Mouse (Mus musculus) neutrophil, adult 59 days (primary cell): ENCODE measurements around the gene Gm15097. TPM values are rescaled to one million over a fixed set of nuclear protein-coding genes. Genes with fewer than 3 reads are reported as not detected.

ENCODE experiments used
- total RNA-seq, 2 experiments: library from RNA; stranded (reverse); gene quantifications; 1 replicate in 1 of 2; 2 replicates in 1 of 2; pipeline ENCODE4 v1.2.4; 2023

Gene Gm15097
- not detected for total RNA-seq

DNA sequence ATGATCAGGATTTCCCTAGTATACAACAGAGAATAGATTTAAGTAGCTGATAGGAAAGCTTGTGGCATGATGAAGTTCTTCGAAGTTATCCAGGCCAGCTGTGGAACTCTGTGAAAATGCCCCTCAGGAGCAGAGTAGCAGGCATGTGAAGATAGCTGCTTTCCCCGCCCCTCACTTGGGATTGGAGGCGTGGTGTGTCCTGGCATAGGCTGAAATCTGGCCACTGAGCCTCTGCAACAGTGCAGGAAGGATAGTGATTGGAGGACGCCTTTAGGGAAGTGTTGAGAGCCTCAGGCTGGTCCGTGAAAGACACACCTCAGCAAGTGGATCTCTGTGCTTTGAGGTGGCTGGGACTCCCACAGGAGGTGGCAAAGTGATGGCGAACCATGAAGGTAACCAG is at the start of gene Gm15097:
TSS of gene Gm15097 (plus strand) at position 301 of the 400 bp plus-strand sequence.

Other genes with a start within 250 kb of the Gm15097 start
- gene Gm10439, start 189.9 kb upstream of the Gm15097 start, total RNA-seq, result not detected
- not detected for gene Gm15091, start 157.2 kb downstream of the Gm15097 start, total RNA-seq